Comparison of ENCODE assay signal across 11 mouse cellular contexts in the genomic region with DNA sequence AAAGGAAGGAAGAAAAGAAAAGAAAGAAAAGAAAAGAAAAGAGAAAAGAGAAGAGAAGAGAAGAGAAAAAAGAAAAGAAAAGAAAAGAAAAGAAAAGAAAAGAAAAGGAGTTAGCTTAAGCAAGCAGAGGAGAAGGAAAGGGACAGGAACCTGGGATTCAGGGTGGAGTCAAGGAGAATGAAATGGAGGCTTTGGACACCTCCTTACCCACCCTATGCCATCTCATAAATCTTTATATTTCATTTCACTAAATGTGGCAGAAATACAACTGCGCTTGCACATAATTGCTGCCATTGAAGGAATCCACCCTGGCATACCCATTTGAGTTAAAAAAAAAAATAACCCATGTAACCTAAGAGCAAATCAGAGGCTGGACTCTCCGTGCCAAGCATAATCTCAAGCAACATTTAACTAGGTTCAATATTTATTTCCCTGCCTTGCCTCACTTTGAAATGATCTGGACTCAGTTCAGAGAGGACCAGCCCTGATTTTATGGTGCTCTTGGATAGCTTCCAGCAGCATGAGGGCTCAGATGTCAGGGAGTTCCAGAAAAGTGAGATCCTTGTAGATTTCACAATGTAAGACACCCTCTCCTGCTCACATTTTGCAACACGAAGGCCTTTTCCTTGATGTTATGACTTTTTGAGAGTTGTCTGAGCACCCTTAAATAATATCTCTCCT.
DNase-seq lines count a peak whose midpoint lies in the region; ATAC-seq and TF ChIP-seq lines count a peak whose summit lies in the region.
"Had no signal": no experiment of that assay in that cellular context is flagged by ENCODE, and none has a peak within 500 bp of the region (broad histone marks: within the 10 kb centered on the region; RNA-seq: fewer than 3 reads in every experiment).

No protein-coding gene starts in this region.

- H3K27me3 ChIP-seq in midbrain, postnatal 0 days (ENCODE audit: insufficient read depth, low read length), result no peaks in the 10 kb centered on the region
- no peaks in the 10 kb centered on the region for H3K27me3 ChIP-seq in midbrain, embryonic 11.5 days (ENCODE audit: control insufficient read depth, insufficient read depth, low read length)
- H3K27me3 ChIP-seq in limb, embryonic 14.5 days (ENCODE audit: control insufficient read depth, insufficient read depth, low read length), result no peaks in the 10 kb centered on the region
- no peaks in the 10 kb centered on the region for H3K27me3 ChIP-seq in stomach, embryonic 15.5 days (replicated peaks)
- no peaks in the 10 kb centered on the region for H3K27me3 ChIP-seq in liver, embryonic 11.5 days (replicated peaks; ENCODE audit: control insufficient read depth, insufficient read depth, low read length)
- H3K27me3 ChIP-seq: midbrain, embryonic 15.5 days had no signal

- H3K4me2 ChIP-seq in midbrain, postnatal 0 days (ENCODE audit: low read depth, low read length, poor library complexity, severe bottlenecking), result no peak overlapping the region
- H3K4me2 ChIP-seq in midbrain, embryonic 11.5 days, result no peak overlapping the region
- H3K4me2 ChIP-seq in limb, embryonic 14.5 days (replicated peaks; ENCODE audit: low read depth, low read length, severe bottlenecking), result no peak overlapping the region
- no peak overlapping the region for H3K4me2 ChIP-seq in stomach, embryonic 15.5 days
- no peak overlapping the region for H3K4me2 ChIP-seq in liver, embryonic 11.5 days
- H3K4me2 ChIP-seq: midbrain, embryonic 15.5 days had no signal

- H3K9me3 ChIP-seq in midbrain, postnatal 0 days (ENCODE audit: low read length), result no peaks in the 10 kb centered on the region
- H3K9me3 ChIP-seq in midbrain, embryonic 11.5 days (ENCODE audit: control insufficient read depth, low read length), result no peaks in the 10 kb centered on the region
- no peaks in the 10 kb centered on the region for H3K9me3 ChIP-seq in limb, embryonic 14.5 days (ENCODE audit: control insufficient read depth, low read length)
- no peaks in the 10 kb centered on the region for H3K9me3 ChIP-seq in stomach, embryonic 15.5 days
- H3K9me3 ChIP-seq in liver, embryonic 11.5 days (ENCODE audit: control insufficient read depth, low read length), result no peaks in the 10 kb centered on the region
- H3K9me3 ChIP-seq: midbrain, embryonic 15.5 days had no signal

- H3K4me1 ChIP-seq in midbrain, postnatal 0 days (ENCODE audit: insufficient read depth, low read length), result no peaks in the 10 kb centered on the region
- no peaks in the 10 kb centered on the region for H3K4me1 ChIP-seq in midbrain, embryonic 11.5 days (ENCODE audit: control insufficient read depth, insufficient read depth, low read length)
- H3K4me1 ChIP-seq in limb, embryonic 14.5 days (ENCODE audit: control insufficient read depth, insufficient read depth, low read length), result peaks cover 33% of the 10 kb centered on the region
- no peaks in the 10 kb centered on the region for H3K4me1 ChIP-seq in stomach, embryonic 15.5 days
- H3K4me1 ChIP-seq in liver, embryonic 11.5 days (replicated peaks; ENCODE audit: control insufficient read depth, insufficient read depth, low read length), result no peaks in the 10 kb centered on the region
- H3K4me1 ChIP-seq: midbrain, embryonic 15.5 days had no signal

- peak; percentile 12 for DNase-seq in midbrain, postnatal 0 days (ENCODE audit: low spot score)
- no peak for DNase-seq in midbrain, embryonic 11.5 days (ENCODE audit: low spot score, missing footprints)
- DNase-seq in gastrocnemius, postnatal 14 days, result peak; percentile 15
- DNase-seq in limb, embryonic 14.5 days (ENCODE audit: low spot score), result peak; percentile 64
- no peak for DNase-seq in B cell, adult 2 months
- no peak for DNase-seq in liver, embryonic 11.5 days (ENCODE audit: low spot score)
- DNase-seq: heart, postnatal 36 days; thymus, postnatal 25 days had no signal

- H3K9ac ChIP-seq in midbrain, postnatal 0 days (replicated peaks; ENCODE audit: low read length, poor library complexity, severe bottlenecking), result no peak overlapping the region
- H3K9ac ChIP-seq in midbrain, embryonic 11.5 days (ENCODE audit: low read length), result no peak overlapping the region
- H3K9ac ChIP-seq in limb, embryonic 14.5 days (ENCODE audit: low read depth, low read length, severe bottlenecking), result no peak overlapping the region
- H3K9ac ChIP-seq in stomach, embryonic 15.5 days, result no peak overlapping the region
- H3K9ac ChIP-seq in liver, embryonic 11.5 days (ENCODE audit: low read depth, low read length), result no peak overlapping the region
- H3K9ac ChIP-seq: midbrain, embryonic 15.5 days had no signal

- H3K4me3 ChIP-seq in midbrain, postnatal 0 days (ENCODE audit: low read depth, low read length), result no peak overlapping the region
- H3K4me3 ChIP-seq in midbrain, embryonic 11.5 days (ENCODE audit: low read depth, low read length), result no peak overlapping the region
- H3K4me3 ChIP-seq in limb, embryonic 14.5 days (replicated peaks; ENCODE audit: low read length), result no peak overlapping the region
- no peak overlapping the region for H3K4me3 ChIP-seq in stomach, embryonic 15.5 days (replicated peaks)
- no peak overlapping the region for H3K4me3 ChIP-seq in liver, embryonic 11.5 days (ENCODE audit: low read depth, low read length)
- H3K4me3 ChIP-seq: midbrain, embryonic 15.5 days had no signal

- ATAC-seq in midbrain, postnatal 0 days (ENCODE audit: low FRiP score), result no peak
- ATAC-seq in midbrain, embryonic 11.5 days (ENCODE audit: low FRiP score), result no peak
- ATAC-seq in limb, embryonic 14.5 days (ENCODE audit: low FRiP score, low read depth), result no peak; the same call in 1 of the 2 replicates
- peak; percentile 80 for ATAC-seq in stomach, embryonic 15.5 days (ENCODE audit: insufficient read depth, low FRiP score, low read depth)
- ATAC-seq in inflammation-experienced regulatory T-cells, adult 6 months, result no peak
- no peak for ATAC-seq in liver, embryonic 11.5 days (replicated peaks; ENCODE audit: low FRiP score)
- ATAC-seq: midbrain, embryonic 15.5 days had no signal

- WGBS in midbrain, postnatal 0 days, result 79% methylated on average over 3 of the region's 3 CpGs
- WGBS in midbrain, embryonic 11.5 days, result 90% methylated on average over 3 of the region's 3 CpGs
- WGBS in limb, embryonic 14.5 days, result 15% methylated on average over 3 of the region's 3 CpGs
- 48% methylated on average over 3 of the region's 3 CpGs for WGBS in stomach, embryonic 15.5 days
- WGBS in liver, embryonic 11.5 days, result 76% methylated on average over 3 of the region's 3 CpGs

- no peak overlapping the region for H3K27ac ChIP-seq in midbrain, postnatal 0 days (ENCODE audit: low read depth, low read length)
- no peak overlapping the region for H3K27ac ChIP-seq in midbrain, embryonic 11.5 days (ENCODE audit: low read depth, low read length)
- no peak overlapping the region for H3K27ac ChIP-seq in limb, embryonic 14.5 days (replicated peaks; ENCODE audit: low read depth, low read length)
- H3K27ac ChIP-seq in stomach, embryonic 15.5 days, result no peak overlapping the region
- no peak overlapping the region for H3K27ac ChIP-seq in liver, embryonic 11.5 days (ENCODE audit: low read depth, low read length)
- H3K27ac ChIP-seq: midbrain, embryonic 15.5 days had no signal

- intact Hi-C loops in gastrocnemius, postnatal 14 days (cut with DNase I; ENCODE audit: low total_unique reads), result no loop called here

- TF ChIP-seq POLR2A in limb, embryonic 14.5 days (IDR thresholded peaks at IDR 0.05; ENCODE audit: borderline replicate concordance, extremely low read depth, insufficient read depth, insufficient read length), result no peak

- no peaks in the 10 kb centered on the region for H3K36me3 ChIP-seq in midbrain, postnatal 0 days (ENCODE audit: insufficient read depth, low read length)
- H3K36me3 ChIP-seq in midbrain, embryonic 11.5 days (ENCODE audit: control insufficient read depth, insufficient read depth, low read length), result no peaks in the 10 kb centered on the region
- no peaks in the 10 kb centered on the region for H3K36me3 ChIP-seq in limb, embryonic 14.5 days (ENCODE audit: control insufficient read depth, insufficient read depth, low read length)
- H3K36me3 ChIP-seq in stomach, embryonic 15.5 days, result no peaks in the 10 kb centered on the region
- H3K36me3 ChIP-seq in liver, embryonic 11.5 days (ENCODE audit: control insufficient read depth, insufficient read depth, low read length), result no peaks in the 10 kb centered on the region
- H3K36me3 ChIP-seq: midbrain, embryonic 15.5 days had no signal

- TF ChIP-seq CTCF in midbrain, postnatal 0 days (IDR thresholded peaks at IDR 0.05), result no peak

Comparison
In these comparisons a context has a peak if more than half of its experiments do, and no peak if none do; other contexts are left out.
1. DNase-seq: peak in midbrain, postnatal 0 days (single experiment), gastrocnemius, postnatal 14 days (single experiment) and limb, embryonic 14.5 days (single experiment); none in midbrain, embryonic 11.5 days (single experiment), B cell, adult 2 months (0 of 2) and liver, embryonic 11.5 days (single experiment).